Mouse (Mus musculus) megakaryocyte, embryonic 14.5 days (primary cell): ENCODE results near the gene Slc6a16.

Experiments
- FLI1 ChIP-seq: IDR thresholded peaks from 2 replicates; pipeline ENCODE4 v1.6.1; 2012; ENCODE audit warnings: low read length, inconsistent platforms, mixed read lengths
- GATA1 ChIP-seq: IDR thresholded peaks from 3 replicates; pipeline ENCODE4 v1.6.1; 2012; ENCODE audit warnings: mixed read lengths, low read length, inconsistent platforms, borderline replicate concordance

GRCm38 (mm10) chr7:45273672-45274071 lies 32.8 kb downstream of the Slc6a16 start:
- TF ChIP-seq GATA1 (no peak), FLI1 (no peak)
